Mouse (Mus musculus) neural tube, embryonic 10.5 days (tissue): ENCODE measurements at regions not wholly inside any gene's neighbourhood (a gene's known extent, or its start where the extent isn't known, plus 50 kb on each side); places are given as distances from the start of the nearest gene placed in this dataset.

Source experiments
- DNase-seq: peaks from one replicate; pipeline ENCODE4 v3.0.0-alpha.2; 2017; ENCODE audit warnings: low spot score; ENCODE audit errors: extremely low spot score

- DNase-seq: no peak
Measured at GRCm38 (mm10) chr14:74359663-74360552, 280.7 kb upstream of the Htr2a start.

- DNase-seq: no peak
Measured at GRCm38 (mm10) chr14:74384481-74384880, 256.2 kb upstream of the Htr2a start.

DNA sequence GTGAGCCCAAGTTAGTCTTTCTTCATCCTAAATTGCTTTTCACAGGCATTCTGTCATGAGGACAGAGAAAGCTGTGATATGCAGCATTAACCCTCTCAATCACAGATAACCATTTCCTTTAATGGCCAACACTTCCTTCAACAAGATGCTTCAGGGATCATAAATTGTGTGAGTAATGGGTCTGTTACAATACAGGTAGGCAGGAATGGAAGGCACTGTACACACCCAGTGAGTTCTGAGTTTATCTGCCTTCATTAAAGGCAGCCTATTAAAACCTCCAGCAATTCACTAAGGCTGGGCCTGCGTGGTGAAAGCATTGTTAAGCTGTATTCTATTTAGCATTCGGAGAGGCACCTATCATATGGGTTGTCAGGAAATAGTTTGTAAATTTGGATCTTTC, 248.2 kb upstream of the Htr2a start:
- DNase-seq: no peak

- DNase-seq: no peak
Measured at GRCm38 (mm10) chr14:74397202-74397601, 243.4 kb upstream of the Htr2a start.

DNA sequence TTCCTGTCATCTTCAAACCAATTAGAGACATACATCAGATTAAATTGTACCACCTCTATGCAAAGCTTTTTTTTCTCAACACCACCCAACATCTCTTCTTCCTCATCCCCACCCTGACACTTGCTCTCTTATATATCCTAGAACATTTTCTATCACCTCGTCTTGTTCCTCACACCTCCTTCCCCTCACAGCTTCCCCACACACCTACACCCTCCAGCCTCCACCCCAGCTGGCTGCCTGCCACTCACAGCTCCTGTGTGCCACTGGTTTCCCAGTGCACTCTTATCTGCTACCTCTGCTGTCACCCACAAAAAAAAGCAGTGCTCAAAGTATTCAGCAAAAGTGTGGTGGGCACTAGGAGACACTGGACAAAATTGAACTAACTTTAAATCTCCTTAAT, 231.2 kb upstream of the Htr2a start:
- DNase-seq: no peak

DNA sequence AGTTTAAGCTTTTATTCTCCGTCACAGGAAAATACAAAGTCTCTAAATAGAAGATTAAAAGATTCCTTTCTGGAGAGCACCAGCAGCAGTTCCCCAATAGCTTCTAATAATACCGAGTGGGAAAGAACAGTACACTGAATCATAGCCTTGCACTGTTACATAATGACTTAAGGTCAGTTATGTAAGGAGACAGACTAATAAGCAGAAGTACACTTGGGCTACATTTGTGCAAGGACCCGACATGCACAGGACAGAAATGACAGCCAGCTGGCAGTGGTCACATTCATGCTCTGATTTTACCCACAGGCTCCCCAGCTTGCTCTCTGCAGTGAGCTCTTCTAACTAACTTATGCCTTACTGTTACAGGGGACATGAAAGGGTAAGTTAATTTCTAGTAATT, 212.4 kb upstream of the Htr2a start:
- DNase-seq: no peak

DNA sequence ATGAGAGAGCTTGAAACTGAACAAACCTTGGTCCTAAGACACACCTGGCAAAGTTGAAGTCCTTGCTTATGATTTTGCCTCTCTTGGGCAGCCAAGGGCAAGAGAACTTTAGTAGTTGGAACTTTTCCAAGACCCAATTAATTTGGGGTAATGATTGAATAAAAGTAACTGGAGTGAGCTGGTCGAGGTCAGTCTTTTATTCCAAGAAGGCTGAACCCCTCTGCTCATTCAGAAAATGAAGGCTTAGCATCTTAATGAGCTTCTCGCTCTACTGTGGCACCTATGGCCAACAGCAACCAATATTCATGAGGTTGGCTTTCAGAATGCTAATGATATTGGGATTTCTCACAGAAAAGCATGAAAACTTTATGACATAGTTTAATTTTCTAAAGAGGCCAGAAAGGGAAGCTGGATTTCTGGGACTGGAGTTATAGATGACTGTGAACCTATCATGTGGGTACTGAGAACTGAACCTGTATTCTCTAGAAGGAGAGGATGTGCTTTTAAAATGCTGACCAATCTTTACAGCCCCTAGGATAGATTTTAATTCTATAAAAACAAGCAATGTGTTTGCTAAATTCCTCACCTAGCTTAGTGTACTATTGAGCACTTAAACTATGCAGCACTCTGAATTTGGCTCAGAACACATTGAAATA, 176.5 kb upstream of the Htr2a start:
- no peak for DNase-seq

GRCm38 (mm10) chr14:74495504-74495903, 145.1 kb upstream of the Htr2a start:
- DNase-seq: no peak

GRCm38 (mm10) chr14:74511521-74511920, 129.1 kb upstream of the Htr2a start:
- DNase-seq: no peak

DNA sequence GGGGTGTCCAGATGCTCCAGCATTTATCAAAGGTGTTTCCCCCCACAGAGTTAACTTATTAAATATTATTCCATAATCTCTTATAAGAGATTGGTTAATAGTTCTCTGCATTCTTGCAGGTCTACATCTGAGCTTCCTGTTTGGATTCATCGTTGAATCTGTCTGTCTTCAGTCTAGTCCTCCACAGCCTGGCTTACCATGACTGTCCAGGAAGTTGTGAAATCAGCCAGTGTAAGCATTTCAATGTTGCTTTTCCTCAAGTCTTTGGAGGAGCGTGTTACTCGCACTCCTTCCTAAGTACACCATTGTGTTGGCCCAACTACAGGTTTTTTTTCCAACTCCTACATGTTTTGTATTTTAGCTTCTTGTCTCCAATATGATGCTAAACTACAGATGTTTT, 124.2 kb upstream of the Htr2a start:
- no peak for DNase-seq

DNA sequence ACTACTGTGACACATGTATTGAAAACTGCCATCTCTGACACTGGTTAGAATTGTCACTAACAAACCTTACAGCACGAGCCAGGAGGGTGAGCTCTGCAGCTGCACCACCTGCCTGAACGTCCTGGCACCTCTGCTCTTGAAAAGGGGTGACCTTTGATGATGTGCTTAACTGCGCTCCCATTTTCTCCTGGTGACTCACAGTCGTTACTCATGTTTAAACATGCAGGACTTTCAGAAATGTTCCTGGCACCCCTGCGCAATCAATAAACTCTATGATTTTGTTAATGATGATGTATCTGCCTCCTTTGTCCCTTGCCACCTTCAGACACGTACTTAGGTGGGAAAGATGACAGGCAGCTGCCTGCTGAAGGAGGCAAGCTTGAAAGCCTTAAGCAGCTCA, 121.1 kb upstream of the Htr2a start:
- no peak for DNase-seq

GRCm38 (mm10) chr14:74521669-74522068, 119.0 kb upstream of the Htr2a start:
- DNase-seq: no peak

- DNase-seq: no peak
Measured at GRCm38 (mm10) chr14:74527246-74527645, 113.4 kb upstream of the Htr2a start.

DNA sequence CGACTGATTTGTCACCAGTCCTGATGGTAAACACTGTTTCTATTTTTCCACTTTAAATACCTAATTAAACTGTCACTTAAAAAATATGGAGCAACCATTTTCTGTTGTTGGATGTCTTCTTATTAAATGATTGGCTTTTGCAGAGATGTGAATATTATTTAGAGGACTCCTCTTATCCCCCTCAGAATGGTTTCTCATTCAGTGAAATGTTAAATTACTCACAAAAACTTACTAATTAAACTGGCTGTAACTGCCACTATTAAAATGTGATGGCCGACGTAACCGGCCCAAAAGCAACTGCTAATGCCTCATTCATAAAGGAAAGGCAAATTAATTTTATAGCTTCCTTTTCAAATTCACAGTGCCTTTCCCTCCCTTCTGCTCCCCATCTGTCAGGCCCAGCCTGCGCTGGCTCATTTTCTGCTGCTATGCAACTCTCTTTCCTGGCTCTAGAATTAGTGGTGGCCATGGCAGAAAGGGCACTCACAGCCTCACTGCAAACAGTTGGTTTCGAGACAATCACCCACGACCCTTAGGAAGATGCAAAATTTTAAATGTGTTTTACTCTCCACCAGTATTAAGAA, 111.2 kb upstream of the Htr2a start:
- no peak for DNase-seq

DNA sequence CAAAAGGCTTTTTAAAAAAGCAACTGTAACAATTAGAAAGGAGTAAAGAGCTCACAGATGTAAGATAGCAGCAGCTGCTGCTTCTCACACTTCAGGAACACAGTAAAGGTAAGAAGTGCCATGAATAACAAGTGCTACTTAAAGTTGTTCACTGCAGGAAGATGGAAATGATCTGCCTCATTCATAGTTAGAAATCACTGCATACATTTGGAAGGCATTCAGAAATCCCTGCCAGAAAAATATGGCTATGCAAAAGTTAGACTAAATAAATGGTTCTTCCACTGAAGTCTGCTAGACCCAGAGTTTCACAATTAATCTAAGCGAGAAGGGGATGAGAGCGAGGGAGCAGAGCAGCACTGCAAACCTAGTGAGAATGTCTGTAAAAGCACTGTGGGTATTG, 102.5 kb upstream of the Htr2a start:
- no peak for DNase-seq

- DNase-seq: no peak
Measured at GRCm38 (mm10) chr14:74544028-74544427, 96.6 kb upstream of the Htr2a start.

DNA sequence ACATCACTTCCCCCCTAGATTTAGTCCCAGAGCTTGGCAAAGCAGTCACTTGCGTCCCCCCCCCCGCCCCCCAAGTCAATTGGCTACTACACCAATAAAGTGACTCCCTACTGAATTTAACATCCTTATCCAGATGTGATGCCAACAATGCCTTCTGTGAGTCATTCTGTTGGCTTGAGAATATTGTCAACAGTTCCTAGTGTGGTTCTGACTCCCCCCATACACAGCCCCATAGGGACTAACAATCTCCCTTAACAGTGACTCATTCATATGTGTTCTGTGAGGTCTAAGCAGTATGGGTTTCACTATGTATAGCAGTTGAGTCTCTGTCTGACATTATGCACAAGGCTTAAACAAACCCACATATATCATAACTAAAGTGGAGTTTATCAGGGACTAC, 89.5 kb upstream of the Htr2a start:
- no peak for DNase-seq

- DNase-seq: no peak
Measured at GRCm38 (mm10) chr14:74553636-74554035, 87.0 kb upstream of the Htr2a start.

DNA sequence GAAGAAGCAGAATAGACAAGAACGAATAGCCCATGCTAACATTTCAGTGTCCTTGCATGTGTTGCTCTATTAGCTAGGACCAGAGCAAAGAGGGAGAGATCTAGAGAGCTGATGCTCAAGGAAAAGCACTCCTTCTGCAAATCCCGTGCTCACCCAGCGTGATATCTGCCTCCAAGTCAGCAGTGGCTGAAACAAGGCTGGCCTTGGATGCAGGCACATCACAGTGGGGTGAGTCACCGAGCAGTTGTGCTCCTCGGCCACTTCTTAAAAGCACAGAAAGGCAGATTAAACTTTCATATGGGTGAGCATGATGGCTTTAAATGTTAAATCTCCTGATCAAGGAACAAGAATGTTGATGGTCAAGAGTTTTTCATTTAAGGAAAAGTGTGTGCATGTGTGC, 82.3 kb upstream of the Htr2a start:
- DNase-seq: no peak
